Mouse (Mus musculus): ENCODE data around the gene Atrnl1.

GRCm38 (mm10) chr19:57612179-57612472 lies 1.3 kb downstream of the Atrnl1 start:
- TF ChIP-seq EP300 (IDR thresholded peaks at IDR 0.05; ENCODE audit: insufficient read depth, low read depth, low read length) (no peak), CTCF (IDR thresholded peaks at IDR 0.05; ENCODE audit: low read depth, low read length) (no peak), POLR2A (IDR thresholded peaks at IDR 0.05; ENCODE audit: insufficient read depth, low read length) (no peak)
